Mouse (Mus musculus) embryonic facial prominence, embryonic 11.5 days (tissue): ENCODE results near the gene Ankrd40. TPM values are rescaled to one million over a fixed set of nuclear protein-coding genes. Genes with fewer than 3 reads are reported as not detected.

Experiments
- ATAC-seq: fragments of 200-750 bp; cut with Nextera tagmentation; replicated peaks from 2 replicates; pipeline ENCODE4 v1.8.0; 2017; ENCODE audit warnings: low read depth; ENCODE audit not compliant: insufficient number of reproducible peaks, low FRiP score, low TSS enrichment
- DNase-seq: peaks from one replicate; pipeline ENCODE4 v3.0.0-alpha.2; 2015; ENCODE audit warnings: low spot score
- H3K27ac ChIP-seq: fragments of 300-500 bp; sonication (generic); replicated peaks from 2 replicates; pipeline ENCODE4 v1.5.1; 2014; ENCODE audit warnings: mild to moderate bottlenecking, low read depth, low read length, control low read depth
- H3K27me3 ChIP-seq: fragments of 300-500 bp; sonication (generic); 2 replicates; pipeline ENCODE4 v1.6.1; 2014; ENCODE audit warnings: mild to moderate bottlenecking, low read length, moderate library complexity, mixed read lengths; ENCODE audit not compliant: control insufficient read depth, insufficient read depth
- H3K36me3 ChIP-seq: fragments of 300-500 bp; sonication (generic); replicated peaks from 2 replicates; pipeline ENCODE4 v1.6.1; 2014; ENCODE audit warnings: low read depth, mild to moderate bottlenecking, low read length, moderate library complexity, mixed read lengths; ENCODE audit not compliant: control insufficient read depth, insufficient read depth
- H3K4me1 ChIP-seq: fragments of 300-500 bp; sonication (generic); 2 replicates; pipeline ENCODE4 v1.6.1; 2014; ENCODE audit warnings: low read length, mixed read lengths; ENCODE audit not compliant: control insufficient read depth, insufficient read depth
- H3K4me2 ChIP-seq: fragments of 300-500 bp; sonication (generic); 2 replicates; pipeline ENCODE4 v1.6.1; 2014; ENCODE audit warnings: low read depth, mild to moderate bottlenecking, control low read depth, low read length, moderate library complexity
- H3K4me3 ChIP-seq: fragments of 300-500 bp; sonication (generic); 2 replicates; pipeline ENCODE4 v1.5.1; 2014; ENCODE audit warnings: low read depth, low read length, control low read depth
- H3K9ac ChIP-seq: fragments of 300-500 bp; sonication (generic); replicated peaks from 2 replicates; pipeline ENCODE4 v1.6.1; 2014; ENCODE audit warnings: mild to moderate bottlenecking, control low read depth, low read length
- H3K9me3 ChIP-seq: fragments of 300-500 bp; sonication (generic); replicated peaks from 2 replicates; pipeline ENCODE4 v1.6.1; 2016; ENCODE audit warnings: mild to moderate bottlenecking, low read length, inconsistent platforms, mixed read lengths; ENCODE audit not compliant: control insufficient read depth
- WGBS: fragments of 180-500 bp; shearing (Covaris S2); extraction: QIAGEN DNeasy Blood & Tissue Kit; methylation state at CpG from one replicate; pipeline ENCODE4 v1.1.7; 2014; 5-methylcytosine and 5-hydroxymethylcytosine counted together
- polyA plus RNA-seq: library from polyadenylated mRNA; unstranded; fragments of >200 nt; fragmentation: Nextera tagmentation; extraction: Ambion mirVana; gene quantifications from 2 replicates; pipeline ENCODE4 v1.2.1, GENCODE M21; 2014

Ankrd40 gene
- polyA plus RNA-seq, result 19.9 and 23.5 TPM in 2 replicates

DNA sequence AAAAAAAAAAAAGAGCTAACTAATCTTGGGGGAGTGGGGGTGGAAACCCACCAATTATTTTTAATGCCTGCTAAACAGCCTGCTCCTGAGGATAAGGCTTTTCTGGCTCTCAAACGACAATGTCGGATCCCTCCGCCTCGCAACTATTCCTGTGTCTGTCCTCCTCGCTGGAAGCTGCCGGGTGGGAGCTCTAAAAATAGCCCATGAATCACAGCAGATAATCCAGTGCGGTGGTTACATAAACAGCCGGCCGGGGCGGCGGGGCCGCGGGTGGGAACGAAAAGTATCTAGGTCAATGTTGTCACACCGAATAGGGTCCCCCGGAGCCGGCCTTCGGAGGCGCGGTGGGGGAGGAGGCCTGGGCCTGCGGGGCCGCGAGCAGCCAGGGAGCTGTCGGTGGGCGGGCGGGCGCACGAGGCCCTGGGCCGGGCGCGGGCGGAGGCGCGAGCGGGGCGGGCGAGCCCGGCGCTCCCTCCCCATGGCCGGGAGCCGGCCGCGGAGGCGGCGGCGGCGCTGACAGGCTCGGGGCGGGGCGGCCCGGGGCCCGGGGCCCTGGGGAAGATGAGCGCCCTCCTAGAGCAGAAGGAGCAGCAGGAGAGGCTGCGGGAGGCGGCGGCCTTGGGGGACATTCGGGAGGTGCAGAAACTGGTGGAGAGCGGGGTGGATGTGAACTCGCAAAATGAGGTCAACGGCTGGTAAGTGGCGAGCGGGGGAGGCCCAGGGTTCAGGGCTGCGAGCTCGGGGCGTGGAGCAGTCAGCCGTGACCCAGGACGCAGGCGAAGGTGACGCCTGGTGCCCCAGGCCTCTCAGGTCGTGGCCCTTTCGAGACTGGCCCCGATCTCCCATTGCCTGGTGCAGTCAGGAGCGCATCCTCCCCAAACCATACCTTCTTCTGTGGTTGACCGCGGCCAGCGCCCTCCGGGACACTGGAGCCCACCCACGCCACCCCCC, at the start of gene Ankrd40:
TSS of gene Ankrd40 (plus strand) at position 309 of the 951 bp plus-strand sequence.
- H3K9ac ChIP-seq, result peak within 1 kb of the TSS; percentile 93
- no peaks in the 10 kb centered on the region for H3K4me1 ChIP-seq
- H3K4me2 ChIP-seq, result peak within 1 kb of the TSS; percentile 59
- peak; percentile 83 for ATAC-seq
- H3K27ac ChIP-seq, result peak within 1 kb of the TSS; percentile 97
- WGBS, result 1% methylated on average over 72 of the region's 78 CpGs
- H3K36me3 ChIP-seq, result no peaks in the 10 kb centered on the region
- DNase-seq, result peak; percentile 94
- H3K4me3 ChIP-seq, result peak within 1 kb of the TSS; percentile 72
- no peaks in the 10 kb centered on the region for H3K27me3 ChIP-seq
- no peaks in the 10 kb centered on the region for H3K9me3 ChIP-seq

DNA sequence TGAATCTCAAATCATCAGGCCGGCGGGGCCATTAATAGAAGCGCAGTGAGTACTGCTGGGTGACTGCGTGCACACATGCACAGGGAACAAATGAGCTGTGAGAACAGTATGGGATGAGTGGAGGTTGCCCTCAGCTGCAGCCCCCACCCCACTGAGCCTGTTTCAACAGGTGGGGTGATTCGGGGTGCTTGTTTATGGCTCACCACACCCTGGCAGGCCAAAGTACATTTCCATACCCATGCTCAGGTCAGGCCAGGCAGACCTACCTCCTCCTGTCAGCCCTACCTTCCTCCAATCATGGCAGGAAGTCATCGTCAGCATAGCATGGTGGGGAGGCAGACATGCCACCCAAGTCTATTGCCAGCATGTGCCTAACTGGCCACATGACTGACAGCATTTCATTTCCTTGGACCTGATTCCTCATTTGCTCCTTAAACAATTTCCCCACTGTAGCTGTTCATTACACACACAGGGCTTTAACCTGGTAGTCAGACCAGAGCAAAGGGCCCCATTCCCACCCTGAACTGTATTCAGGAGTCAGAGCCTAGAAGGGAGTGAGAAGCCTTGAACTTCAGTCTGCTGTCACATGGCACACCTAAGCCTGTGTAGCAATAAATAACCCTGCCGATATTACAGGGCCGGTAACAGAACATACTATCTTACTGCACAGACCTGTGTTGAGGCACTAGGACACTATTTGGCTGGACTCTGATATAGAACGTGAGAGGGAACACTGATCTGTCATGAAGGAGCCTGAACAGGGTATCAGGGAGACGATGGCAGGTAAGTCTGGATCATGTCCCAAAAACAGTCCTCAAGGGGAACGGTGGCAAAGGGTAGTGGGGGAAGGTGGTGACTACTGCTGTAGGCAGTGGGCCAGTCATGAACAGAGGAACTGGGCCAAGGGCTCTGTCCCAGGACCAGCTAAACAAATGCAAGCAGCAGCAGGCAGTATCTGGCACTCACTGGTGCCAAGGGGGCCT, 46.3 kb upstream of the Ankrd40 start, which contains the start of gene Gm21885:
TSS of gene Gm21885 (plus strand) at position 675 of the 983 bp plus-strand sequence.
- H3K27me3 ChIP-seq, result no peaks in the 10 kb centered on the region
- no peak within 1 kb of the TSS for H3K4me2 ChIP-seq
- ATAC-seq (no peak), DNase-seq (no peak)
- H3K9me3 ChIP-seq, result no peaks in the 10 kb centered on the region
- no peaks in the 10 kb centered on the region for H3K36me3 ChIP-seq
- H3K9ac ChIP-seq, result no peak within 1 kb of the TSS
- H3K4me1 ChIP-seq, result no peaks in the 10 kb centered on the region
- no peak within 1 kb of the TSS for H3K27ac ChIP-seq
- 85% methylated on average over 11 of the region's 11 CpGs for WGBS
- no peak within 1 kb of the TSS for H3K4me3 ChIP-seq

DNA sequence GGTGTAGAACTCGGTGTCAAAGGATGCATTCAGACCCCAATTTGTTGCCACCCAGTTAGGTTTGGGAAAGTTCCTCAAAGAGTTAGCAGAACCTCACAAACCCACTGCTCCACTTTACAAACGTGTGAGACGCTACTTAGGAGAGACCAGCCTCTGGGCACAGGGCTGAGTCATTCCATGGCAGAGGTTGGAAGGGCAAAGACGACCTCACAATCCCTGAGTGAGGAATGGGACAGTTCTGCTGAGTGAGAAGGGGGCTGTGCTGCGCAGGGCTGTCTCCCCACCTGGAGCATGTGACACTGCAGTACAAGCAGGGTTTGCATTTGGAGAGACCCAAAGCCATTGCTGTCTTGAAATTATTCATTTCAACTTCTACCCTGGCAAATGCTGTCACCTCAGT, 45.5 kb upstream of the Ankrd40 start:
- DNase-seq, result no peak
- no peak for ATAC-seq
- Histone ChIP-seq H3K4me2 (no peak overlapping the region), H3K9me3 (no peaks in the 10 kb centered on the region), H3K4me3 (no peak overlapping the region), H3K9ac (no peak overlapping the region), H3K27ac (no peak overlapping the region), H3K36me3 (no peaks in the 10 kb centered on the region; the same call in 1 of the 2 replicates), H3K4me1 (no peaks in the 10 kb centered on the region), H3K27me3 (no peaks in the 10 kb centered on the region)
- 69% methylated on average over 5 of the region's 5 CpGs for WGBS

DNA sequence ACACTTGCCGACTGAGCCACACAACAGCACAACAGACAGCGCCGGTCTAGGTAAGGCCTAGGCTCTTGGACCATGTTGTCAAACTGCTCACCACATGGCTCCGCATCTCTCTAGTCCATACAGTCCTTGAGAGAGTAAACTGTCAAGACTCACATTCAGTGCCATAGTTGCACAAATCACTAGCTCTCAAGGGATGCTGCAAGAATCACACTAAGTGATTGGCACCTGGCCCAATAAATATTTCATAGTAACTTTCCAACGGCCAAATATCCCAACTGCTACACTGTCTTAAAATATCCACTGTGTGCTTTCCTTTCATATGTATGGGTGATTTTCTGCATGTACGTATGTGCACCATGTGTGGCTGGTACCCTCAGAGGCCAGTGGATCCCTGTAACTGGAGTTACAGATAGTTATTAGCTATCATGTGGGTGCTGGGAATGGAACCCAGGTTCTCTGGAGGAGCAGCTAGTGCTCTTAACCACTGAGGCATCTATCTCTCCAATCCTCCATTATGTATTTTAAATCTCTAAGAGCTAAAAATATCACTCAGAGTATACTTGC, 44.2 kb upstream of the Ankrd40 start:
- Histone ChIP-seq H3K36me3 (peaks cover under 1% of the 10 kb centered on the region), H3K9ac (no peak overlapping the region), H3K4me3 (no peak overlapping the region), H3K27ac (no peak overlapping the region), H3K9me3 (no peaks in the 10 kb centered on the region), H3K4me1 (no peaks in the 10 kb centered on the region), H3K27me3 (no peaks in the 10 kb centered on the region), H3K4me2 (no peak overlapping the region)
- DNase-seq (no peak), ATAC-seq (no peak)
- 95% methylated on average over 6 of the region's 6 CpGs for WGBS

GRCm38 (mm10) chr11:94285886-94286574, 41.8 kb upstream of the Ankrd40 start:
- DNase-seq (no peak), ATAC-seq (no peak)
- no peaks in the 10 kb centered on the region for H3K4me1 ChIP-seq
- H3K27ac ChIP-seq, result no peak overlapping the region
- no peak overlapping the region for H3K4me2 ChIP-seq
- H3K9ac ChIP-seq, result no peak overlapping the region
- H3K4me3 ChIP-seq, result no peak overlapping the region
- peaks cover 9% of the 10 kb centered on the region for H3K36me3 ChIP-seq
- H3K27me3 ChIP-seq, result no peaks in the 10 kb centered on the region
- WGBS, result 94% methylated on average over 11 of the region's 11 CpGs
- no peaks in the 10 kb centered on the region for H3K9me3 ChIP-seq

DNA sequence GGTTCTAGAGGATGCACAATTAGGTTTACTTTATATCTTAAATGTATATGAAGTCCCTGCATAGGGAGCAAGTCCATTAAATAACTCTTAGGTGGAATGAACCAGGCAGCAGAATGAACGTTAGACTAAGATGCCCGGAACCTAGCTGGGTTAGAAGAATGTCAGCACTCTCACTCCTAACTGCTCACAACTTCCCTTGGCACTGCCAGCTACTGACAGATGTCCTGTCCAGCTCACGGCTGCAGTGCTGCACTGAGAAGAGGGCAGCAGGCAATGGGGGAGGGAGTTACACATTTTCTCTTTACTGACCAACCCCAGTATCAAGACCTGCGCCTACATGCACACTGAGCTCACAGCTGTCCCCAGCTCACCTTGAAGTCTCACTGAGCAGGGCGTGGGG, 40.7 kb upstream of the Ankrd40 start:
- no peak; the same call in 1 of the 2 replicates for ATAC-seq
- 94% methylated on average over 5 of the region's 5 CpGs for WGBS
- Histone ChIP-seq H3K9ac (no peak overlapping the region), H3K27ac (no peak overlapping the region), H3K4me3 (no peak overlapping the region), H3K36me3 (peaks cover 9% of the 10 kb centered on the region), H3K4me1 (no peaks in the 10 kb centered on the region), H3K4me2 (no peak overlapping the region), H3K9me3 (no peaks in the 10 kb centered on the region), H3K27me3 (no peaks in the 10 kb centered on the region)
- DNase-seq, result no peak

GRCm38 (mm10) chr11:94290062-94290740, 37.6 kb upstream of the Ankrd40 start:
- Histone ChIP-seq H3K4me2 (no peak overlapping the region), H3K4me1 (no peaks in the 10 kb centered on the region), H3K27me3 (no peaks in the 10 kb centered on the region), H3K9me3 (no peaks in the 10 kb centered on the region), H3K4me3 (no peak overlapping the region), H3K9ac (no peak overlapping the region), H3K36me3 (peaks cover 16% of the 10 kb centered on the region), H3K27ac (no peak overlapping the region)
- 95% methylated on average over 10 of the region's 10 CpGs for WGBS
- no peak for DNase-seq
- ATAC-seq, result no peak
